Mouse (Mus musculus) right cerebral cortex, postnatal 36 days (tissue): Measurements from ENCODE around the gene Abtb2.

Experiments used
- DNase-seq, 2 experiments: peaks; one replicate each; pipeline ENCODE4 v3.0.0; 2022; ENCODE audit warnings: low spot score in 2 of 2, mixed read lengths in 1 of 2

The Abtb2 gene

DNA sequence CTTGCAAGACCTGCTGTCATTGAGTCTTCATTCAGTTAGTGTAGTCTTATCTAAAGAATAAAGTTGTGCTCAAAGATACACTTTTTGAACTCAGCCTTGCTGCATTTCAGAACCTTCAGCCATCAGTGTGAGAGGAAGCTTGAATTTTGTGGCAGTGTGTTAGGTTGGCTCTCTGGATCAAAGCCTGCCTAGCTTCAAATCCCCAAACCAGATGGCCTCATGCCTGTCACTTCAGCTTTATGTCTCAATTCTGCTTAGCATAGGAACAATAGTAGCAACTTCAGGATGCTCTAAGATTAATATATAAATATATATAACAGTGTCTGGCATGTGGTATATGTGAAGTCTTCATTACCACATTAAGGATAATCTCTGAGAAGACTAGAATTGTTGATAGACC lies 121.8 kb downstream of the Abtb2 start:
- no peak for DNase-seq

DNA sequence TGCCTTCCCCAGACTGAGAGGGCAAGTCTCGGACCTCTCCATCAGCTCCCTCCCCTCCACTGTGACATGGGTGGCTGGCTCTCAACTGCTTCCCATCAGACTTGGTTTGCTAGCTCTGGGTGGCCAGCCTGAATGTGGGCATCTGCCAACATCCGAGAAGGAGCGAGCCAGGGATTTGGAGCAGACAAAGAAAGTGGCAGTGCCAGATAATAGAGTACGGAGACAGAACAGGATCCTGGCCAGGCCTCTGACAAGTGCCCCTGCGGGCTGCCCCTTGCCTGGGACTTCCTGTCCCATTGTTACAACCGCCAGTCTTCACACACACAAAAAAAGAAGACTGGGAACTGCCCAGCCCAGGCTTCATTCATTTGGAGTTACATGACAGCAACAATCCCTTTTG lies 124.3 kb downstream of the Abtb2 start:
- peak; percentile 21 to 24 for DNase-seq

DNA sequence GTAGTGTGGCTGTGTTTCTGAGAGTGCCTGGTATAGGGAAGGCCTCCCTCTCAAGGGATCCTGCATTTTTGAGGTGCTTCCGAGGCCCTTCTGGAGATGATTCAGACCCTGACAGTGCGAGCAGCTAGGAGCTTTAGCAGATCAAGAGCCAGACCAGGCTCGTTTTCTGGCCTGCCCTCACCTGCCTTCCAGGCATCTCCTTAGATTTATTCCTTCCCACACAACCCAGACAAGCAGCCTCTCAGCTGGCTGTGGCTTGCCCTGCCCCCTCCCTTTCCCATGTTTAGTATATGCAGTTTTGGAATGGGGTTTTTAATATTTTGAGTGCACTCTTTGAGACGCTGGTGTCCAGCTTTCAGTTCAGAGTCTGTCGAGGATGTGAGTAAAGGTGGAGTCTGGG lies 124.7 kb downstream of the Abtb2 start:
- no peak for DNase-seq

DNA sequence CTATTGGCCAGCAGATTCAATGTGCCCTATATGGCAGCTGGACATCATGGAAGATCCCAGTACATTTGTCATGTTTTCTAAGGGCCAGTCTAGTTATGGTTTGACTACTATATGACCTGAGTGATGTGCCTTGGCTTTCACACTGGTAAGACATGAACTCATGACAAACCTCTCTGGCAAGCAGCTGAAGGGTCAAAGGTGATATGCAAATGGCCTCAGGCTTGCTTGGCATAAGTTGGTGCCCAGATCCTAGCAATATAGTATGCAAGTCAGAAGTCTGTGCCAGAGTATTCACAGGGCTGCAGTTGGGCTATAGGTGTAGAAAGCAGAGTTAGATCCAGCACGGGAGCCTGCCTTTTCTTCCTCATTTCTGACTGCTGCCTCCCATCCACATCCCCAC lies 125.2 kb downstream of the Abtb2 start:
- DNase-seq, result no peak

DNA sequence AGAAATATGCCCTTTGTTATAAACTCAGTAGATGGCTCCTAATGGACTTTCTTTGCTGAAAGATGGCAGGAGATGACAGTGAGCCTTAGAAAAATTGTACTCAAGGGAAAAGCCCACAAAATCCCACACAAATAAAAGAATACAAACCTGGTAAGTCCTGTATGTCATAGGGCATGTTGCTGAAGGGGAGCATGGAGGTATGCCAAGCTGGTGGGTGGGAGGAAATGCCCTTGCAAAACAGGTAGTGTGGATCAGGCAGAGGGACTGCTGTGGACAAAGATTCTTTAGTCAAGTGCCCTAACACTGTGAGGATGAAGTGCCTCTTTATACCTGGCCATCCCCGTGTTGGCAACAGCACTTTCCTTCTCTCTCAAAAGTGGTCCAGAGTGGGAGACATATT lies 126.7 kb downstream of the Abtb2 start:
- DNase-seq, result no peak

DNA sequence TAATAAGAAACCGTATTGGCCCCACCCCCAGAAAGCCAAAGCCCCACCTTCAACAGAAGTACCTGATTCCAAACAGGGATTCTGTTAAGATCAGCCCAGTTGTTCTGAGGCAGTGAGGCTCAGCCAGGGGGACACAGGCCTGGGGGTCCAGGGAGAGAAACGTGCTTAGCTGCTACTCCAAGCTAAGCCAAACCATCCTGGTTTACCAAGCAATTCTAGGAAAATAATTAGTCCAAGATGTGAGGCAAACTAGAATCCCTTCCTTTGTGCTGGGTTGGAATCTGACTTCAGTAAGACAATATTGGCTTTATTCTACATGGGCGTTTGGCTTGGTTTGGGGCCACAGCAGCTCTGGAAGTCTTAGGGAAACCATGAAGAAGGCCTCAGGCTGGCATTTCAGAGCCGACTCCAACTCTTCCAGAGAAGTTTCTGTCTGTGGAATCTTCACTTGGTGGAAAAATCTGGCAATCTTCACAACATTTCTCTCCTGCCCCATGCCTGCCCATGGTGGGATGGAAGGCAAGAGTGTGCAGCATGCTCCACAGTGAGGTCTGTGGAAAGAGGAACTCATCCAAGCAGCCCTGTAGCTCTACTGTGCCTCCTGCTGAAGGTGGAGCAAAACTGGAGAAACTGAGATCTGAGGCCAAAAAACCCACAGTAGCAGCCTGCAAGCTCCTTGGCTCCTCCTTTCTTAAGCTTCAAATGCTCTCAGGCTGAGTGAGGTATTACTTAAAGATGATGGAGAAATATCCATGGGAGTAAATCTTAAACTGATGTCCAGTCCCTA lies 128.9 kb downstream of the Abtb2 start:
- DNase-seq, result no peak

DNA sequence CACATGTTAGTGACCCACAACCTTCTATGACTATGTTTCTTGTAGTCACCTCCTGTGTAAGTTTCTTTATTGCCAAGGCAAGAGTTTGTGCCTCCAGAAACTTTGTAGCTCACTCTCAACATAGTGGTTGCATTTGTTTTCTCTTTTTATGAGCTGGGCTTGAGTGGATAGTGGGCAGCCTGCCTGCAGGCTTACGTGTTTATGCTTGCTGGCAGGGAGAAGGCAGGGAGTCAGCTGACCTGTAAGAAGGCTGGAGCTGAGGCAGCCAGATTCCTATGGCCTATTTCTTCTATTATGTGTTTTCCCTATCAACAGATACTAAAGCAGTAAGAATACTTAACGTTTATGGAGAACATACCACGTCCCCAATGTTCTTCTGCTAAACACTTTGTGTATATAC lies 130.1 kb downstream of the Abtb2 start:
- no peak for DNase-seq

DNA sequence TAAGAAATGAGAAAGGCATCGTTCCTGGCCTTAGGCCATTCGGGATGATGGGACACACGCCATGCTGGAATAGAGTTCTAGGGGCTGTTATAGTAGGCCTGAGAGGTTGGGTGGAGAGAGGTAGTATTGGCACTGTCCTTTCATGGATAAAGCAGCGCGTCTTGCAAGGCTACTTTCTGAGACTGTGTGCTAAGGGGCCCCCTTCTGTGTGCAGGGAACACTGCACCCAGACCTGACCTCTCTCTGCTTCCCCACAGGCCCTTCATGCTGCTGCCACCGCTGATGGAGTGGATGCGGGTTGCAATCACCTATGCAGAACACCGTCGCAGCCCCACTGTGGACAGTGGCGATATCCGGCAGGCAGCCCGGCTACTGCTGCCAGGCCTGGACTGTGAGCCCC lies 134.4 kb downstream of the Abtb2 start:
- DNase-seq, result no peak

DNA sequence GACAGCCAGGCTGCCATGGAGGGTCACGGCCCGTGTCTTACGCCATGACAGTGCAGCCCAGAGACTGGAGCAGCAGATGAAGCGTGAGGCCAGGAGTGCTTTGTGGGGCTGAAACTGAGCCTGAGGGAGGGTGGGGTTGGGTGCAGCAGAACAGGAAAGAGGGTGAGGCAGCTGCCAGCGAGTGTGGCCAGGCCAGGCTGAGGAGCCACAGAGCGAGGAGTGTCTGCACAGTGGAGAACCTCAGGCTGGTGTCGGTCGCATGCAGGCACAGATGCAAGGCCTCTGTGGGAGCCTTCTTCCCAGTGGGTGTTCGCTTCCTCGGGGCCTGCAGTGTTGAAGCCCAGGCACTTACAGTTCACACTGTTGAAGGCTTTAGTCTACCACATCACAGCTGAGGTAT lies 137.2 kb downstream of the Abtb2 start:
- DNase-seq, result no peak

DNA sequence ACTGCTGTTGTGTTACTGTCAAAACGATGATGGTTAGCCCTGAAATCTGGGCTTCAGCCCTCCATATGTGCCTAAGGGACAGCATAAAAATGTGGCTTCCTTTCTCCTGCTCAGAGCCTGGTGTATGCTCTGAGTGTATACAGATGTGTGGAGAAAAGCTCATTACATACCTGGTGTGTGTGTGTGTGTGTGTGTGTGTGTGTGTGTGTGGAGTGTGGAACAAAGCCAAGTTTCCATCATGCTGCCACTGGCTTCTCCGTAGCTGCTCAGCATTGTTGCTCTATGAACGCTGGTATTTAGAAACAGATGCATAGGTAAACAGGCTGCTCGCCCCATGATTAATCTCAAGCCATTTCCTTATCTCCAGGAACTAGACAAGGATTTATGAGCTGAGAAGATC lies 137.8 kb downstream of the Abtb2 start:
- no peak for DNase-seq

DNA sequence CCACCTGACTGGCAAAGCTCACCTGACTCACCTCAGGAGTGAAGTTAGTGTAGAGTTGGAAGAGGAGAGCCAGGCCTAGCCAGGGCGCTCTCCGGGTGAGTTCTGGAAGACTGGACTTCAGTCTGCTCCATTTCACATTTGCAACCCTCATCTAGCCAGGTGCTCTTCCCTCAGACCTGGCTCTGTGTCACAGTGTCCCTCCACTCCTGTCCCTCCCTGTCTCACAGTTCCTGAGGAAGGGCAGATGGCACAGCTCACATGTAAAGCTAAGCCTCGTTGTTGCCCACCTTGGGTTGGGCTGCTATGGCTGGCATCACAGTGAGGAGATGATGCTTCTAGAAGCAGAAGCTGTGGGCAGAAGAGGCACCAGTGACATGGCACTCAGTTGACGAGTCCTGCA lies 139.7 kb downstream of the Abtb2 start:
- DNase-seq, result no peak

DNA sequence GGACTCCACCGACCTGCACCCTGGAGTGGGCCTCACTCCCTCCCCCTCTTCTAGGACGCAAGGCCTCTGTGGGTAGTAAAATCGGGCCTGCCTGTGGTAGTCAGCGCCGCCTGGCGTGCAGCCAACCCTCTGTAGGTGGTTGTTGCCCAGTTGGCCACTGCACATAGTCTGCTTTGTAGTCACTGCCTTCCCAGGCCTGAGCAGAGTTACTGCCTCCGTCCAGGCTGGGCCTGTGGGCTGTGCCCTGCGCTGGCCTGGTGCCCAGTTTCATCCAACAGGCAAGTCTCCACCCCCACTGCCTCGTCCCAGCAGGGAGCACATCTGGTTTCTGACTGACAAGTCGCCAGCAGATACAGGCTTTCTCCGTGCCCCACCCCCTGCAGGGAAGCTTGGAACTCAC lies 140.1 kb downstream of the Abtb2 start:
- peak; percentile 58 to 68 for DNase-seq

DNA sequence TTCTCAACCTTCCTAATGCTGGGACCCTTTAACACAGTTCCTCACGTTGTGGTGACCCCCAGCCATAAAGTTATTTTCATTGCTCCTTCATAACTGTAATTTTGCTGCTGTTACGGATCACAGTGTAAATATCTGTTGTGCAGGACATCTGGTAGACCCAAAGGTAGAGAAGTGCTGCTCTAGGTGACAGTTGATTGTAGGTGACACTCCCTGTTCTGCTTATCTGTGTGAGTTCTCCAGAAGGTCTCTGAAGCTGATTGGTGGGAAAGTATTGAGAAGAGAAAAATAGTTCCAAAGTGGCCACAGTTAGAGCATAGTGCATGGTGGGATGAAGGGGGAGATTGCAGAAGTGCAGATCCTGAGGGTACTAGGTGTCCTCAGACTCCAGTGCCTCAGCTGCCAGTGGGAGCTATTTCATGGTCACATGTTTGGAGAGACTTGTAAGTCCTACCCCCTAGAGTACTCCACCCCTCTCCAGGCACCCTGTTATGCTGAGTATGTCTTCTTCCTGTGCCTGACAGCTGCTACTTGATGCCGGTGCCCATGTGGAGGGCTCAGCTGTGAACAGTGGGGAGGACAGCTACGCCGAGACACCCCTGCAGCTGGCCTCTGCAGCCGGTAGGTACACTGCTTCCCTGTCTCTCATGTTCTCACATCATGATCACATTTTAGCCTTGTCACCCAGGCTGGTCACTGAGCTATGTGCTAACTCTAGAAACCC lies 141.1 kb downstream of the Abtb2 start:
- DNase-seq, result no peak

DNA sequence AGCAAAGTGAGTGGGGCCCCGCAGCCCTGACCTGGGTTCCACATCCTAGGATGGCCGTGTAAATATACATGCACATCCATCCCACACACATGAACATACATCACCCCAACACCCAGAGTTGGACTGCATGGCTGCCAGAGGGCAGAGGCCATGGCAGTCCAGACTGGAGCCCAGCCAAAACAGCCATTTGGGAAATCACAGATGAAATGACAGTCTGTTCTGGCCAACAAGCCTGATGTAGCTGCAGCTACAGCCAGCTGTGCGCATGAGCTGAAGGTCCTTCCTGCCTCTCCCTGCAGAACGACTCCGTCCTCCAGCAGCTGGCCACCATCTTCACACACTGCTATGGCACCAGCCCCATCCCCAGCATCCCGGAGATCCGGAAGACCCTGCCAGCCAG lies 144.7 kb downstream of the Abtb2 start:
- no peak for DNase-seq

DNA sequence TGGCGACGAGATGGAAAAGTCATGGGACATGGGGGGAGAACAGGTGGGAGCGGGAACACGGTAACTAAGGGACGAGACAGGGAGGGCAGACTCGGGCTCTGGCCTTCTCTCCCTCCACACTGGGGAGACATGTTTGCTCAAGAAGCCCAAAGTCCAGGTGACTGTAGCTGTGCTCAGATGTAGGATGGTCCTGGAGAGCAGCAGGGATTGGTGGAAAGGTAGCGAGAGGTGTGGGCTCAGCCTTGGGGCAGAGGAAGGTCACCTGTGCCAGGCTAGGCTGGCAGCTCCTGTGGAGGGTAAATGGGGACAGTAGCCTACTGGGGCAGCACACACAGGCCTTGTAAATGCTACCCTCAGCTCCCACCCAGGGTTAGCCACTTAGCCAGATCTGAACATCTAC lies 147.7 kb downstream of the Abtb2 start:
- DNase-seq, result no peak

DNA sequence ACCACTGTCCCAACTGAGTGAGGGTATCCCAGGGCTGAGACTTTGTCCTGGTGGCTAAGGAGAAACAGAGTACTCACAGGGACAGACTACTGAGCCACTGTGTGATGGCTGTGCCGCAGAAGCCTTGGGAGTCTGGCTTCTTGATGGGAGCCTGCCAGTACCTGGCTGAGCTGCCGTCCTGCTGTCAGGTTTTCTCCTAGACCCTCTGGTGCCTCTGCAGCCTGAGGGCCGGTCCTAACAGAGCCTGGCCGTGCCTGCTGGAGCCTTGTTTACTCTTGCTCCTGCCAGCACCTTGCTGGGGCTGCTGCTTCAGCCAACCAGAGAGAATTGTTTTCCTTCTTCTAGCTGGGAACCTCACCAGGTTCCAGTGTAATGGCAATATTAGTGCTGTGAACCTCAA lies 148.3 kb downstream of the Abtb2 start:
- DNase-seq, result no peak

DNA sequence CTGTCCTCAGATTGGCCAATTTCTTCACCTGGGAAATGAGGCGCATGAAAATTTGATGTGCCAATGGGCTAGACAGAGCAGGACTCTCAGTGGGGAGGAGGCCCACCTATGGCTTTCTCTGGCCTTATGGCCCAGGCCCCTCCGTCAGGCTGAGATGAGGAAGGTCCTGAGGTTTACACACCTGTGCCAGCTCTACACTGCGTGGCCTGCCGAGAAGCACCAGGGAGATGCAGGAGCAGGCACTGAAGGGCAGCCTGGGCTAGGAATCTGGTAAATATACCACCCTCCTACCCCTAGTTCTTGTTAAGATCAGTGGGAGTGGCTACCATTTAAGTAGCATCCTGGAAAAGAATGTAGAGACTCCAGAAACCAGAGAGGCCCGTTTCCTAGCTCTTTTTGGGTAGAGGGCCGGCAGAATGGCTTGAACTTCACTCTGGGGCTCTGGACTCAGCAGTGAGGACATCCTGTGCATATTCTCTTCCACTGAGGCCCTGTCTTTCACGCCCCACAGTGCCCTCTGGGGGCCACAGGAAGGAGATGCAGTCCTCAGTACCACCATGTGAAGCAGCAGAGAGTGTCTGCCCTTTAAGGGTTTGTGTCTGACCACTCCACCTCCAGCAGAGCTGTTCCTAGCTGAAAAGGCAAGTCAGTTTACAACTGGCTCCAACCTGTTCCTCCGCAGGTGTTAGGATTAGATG lies 152.6 kb downstream of the Abtb2 start:
- DNase-seq, result peak; percentile 33 to 34

DNA sequence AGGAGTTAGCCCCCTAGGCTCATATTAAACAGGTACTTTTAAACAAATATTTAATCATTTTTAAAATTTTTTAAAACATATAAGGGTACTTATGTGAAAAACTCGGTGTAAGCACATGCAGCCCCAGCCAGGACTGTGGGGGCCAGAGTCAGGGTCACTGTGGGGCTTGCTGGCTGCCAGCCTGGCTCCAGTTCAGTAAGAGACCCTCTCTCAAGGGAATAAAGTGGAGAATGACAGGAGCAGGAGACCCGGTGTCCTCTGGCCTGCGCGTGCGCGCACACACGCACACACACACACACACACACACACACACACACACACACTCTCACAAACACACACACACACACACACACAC lies 153.2 kb downstream of the Abtb2 start:
- no peak for DNase-seq

DNA sequence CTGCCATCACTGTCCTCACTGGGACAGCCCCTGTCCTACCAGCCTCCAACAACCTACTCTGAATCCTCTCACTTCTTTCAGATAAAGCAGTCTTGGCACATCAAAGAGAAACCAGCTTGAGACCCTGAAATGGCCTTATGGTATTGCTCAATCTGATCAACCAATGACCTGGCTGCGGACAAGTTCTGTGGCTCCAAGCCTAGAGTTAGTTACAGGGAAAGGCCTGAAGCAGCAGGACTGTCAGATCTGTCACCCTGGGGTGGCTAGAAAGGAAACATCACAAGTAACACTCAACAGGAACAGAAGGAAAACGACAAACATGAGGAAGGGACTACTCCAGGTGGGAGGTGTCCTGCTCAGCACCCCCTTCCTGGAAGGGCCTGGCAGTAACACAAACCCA lies 158.4 kb downstream of the Abtb2 start:
- no peak for DNase-seq

DNA sequence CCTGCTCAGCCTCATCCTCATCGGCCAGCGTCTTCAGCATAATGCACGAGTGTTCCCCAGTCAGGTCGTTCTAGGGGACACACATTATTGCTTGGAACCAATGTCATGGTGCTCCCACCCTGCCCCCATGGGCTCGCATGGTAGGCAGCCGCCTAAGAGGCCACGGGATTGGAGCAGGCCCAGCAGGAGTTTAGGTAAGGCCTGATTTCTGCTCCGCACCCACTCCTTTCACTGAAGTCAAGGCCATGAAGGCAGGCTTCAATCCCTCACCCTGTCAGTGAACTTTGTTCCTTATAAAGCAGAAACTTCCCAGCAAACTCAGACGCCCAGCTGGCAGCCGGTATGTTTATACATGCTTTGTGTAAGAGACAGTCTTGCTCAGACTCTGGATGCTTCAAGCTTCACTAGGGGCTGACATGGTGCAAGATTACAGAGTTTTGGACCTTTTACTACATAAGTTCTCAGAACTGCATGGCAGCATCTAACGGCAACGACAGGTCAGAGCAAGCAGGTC lies 162.0 kb downstream of the Abtb2 start:
- no peak for DNase-seq

DNA sequence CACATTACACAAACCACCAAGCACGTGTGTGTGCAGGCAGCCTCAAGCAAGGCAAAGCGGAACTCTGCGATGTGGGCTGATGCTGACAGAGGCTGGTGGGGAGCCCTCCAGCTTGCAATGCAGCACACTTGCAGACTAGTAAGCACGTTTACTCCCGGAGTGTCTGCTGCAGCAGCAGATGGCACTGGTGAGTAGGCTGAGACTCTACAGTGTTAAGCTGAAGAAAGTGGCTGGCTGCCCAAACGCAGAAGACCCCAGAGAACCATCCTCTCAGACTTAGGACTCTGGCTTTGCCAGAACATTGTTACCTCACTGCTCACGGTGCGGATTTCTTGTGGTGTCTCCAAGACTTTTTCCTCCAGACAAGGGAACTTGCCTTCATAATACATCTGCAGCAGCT lies 164.9 kb downstream of the Abtb2 start:
- DNase-seq, result peak; percentile 77 to 85

DNA sequence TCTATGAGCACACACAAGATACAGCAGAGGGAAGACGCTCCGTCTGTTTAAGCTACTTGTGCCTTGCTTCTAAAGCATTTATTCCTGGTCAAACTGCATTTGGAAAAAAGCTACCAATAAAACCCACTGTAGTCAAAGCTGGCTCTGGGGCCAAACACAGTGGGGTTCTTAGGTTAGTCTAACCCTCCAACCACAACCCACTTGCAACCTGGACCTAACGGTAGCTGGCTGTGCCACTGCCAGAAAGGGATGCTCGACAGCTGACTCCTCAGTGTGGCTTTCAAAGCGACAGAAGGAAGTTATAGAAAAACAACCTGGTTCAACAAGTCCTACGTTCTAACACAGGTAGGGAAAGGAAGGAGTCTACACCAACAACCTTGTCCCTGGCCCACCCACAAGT lies 165.3 kb downstream of the Abtb2 start:
- no peak for DNase-seq

DNA sequence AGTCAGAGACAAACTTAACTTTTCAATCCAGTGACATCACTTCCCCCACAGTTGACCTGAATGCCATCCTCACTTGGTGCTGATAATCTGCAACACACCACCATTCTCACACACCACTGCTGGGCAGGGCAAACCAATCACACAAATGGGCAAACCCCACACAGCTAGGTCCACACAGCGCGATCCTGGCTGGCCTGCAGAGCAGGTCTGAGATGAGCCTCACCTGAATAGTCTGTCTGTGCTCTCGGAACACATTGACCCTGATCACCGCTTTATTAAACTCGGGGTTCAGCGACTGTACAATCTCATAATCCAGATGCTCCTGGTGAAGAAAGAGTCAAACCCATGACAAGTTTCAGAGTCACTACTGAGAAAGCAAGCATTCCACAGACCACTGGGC lies 176.7 kb downstream of the Abtb2 start:
- no peak for DNase-seq
